Mouse (Mus musculus): ENCODE measurements around the gene Fam129a.
"Not testable (repeated sequence)": the region's sequence is repeated elsewhere in the genome, so short reads cannot be mapped to it uniquely, and the experiment has no call there.

The Fam129a gene

DNA sequence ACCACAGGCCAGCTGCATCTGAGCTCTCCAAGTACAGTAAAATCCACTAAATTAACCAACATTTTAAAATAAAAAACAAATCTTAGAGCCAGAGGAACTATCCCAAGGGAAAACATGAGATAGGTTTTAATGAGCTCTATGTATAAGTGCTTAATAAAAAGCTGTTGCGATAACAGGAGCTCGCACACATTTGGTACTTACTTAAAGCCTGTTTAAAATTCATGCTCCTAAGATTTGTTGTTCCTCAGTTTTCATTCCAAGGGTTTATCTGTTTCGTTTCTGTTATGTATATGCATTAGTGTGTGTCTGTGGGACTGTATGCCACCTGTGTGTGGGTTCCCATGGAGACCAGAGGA lies 135.4 kb downstream of the Fam129a start:
- DNase-seq, result no peak

DNA sequence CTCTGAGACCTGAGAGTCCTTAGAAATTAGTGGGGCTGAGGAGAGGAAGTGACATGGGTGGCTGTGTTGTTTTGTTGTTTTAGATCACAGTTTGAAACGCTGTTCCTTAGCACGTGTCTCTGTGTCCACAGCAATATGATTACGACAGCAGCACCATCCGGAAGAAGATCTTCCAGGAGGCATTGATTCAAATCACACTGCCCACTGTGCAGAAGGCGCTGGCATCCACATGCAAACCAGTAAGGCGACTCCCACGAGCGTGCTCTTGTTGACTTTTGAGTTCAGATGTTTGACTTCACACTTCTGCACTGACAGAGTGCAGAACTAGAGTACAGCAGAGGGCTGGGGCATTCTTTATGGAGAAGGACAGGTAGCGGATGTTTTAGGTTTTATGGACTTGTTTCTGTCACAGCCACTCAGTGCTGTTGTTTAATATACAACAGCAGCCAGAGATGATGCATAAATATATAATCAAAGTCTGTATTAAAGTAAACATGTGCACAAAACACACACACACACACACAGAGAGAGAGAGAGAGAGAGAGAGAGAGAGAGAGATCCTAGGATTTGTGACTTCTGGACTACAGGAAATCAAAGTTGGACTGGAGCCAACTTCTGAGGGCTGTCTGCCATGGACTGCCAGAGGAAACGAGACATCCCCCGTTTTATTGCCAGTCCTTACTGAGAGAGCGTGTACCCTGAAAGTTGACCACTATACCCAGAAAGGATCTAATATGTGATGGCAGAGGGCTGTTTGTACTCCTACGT lies 138.2 kb downstream of the Fam129a start:
- no peak for DNase-seq

DNA sequence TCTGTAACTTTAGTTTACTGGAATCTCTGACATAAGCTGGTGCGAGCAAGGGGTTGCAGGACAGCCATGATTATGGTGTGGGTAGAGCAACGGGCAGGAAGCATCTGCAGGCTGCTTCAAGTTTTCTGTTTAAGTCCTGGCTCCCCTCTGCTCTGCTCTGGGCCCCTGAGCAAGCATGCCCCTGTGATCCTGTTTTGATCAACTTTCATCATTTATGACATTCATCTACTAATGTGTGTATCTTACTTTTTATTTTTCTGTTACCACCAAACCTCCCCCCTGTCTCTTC lies 138.7 kb downstream of the Fam129a start:
- no peak for DNase-seq

DNA sequence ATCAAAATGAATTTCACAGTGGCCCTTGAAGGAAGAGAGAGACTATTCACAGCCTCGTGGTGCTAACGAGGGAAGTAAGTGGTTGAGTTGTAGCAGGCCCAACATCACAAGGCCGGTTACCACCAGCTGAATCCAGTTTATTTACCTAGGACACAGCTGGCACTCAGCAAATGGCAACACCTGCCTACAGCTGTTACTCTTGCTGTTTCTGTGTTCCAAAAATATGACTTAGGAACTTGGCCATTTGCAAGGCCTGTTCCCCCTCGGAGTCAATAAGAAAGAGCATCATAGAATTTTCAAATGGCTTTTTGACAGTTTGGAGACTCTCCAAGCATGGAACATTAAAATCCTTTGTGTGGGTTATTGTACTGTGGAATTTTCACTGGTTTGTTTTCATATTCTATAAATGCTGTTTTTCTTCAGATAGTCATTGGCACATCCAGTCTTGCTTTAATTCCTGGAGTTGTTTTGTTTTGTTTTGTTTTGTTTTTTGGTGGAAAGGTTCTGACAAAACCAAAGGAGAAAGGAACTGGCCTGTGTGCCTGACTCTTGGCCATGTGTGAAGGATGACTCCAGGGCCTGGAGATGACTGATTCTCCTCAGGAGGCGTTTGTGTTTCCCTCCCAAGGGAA lies 139.6 kb downstream of the Fam129a start:
- DNase-seq, result no peak

DNA sequence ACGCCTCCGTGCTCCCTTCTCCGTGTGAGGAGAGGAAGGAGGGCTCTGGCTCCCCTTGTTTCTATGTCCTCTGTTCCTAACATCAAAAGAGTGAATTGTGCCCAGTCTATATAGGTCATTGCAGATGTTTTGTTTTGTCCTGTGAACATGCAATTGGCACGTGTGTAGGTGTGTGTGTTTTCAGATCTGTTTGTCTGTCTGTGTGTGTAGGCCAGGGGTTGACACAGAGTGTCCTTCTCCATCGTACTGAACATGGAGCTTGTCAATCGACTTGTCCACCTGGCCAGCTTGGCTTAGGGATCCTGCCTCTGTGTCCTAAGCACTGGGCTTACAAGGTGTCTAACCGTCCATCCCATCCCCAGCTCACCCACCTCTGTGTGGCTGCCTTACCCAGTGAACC lies 140.1 kb downstream of the Fam129a start:
- no peak for DNase-seq

DNA sequence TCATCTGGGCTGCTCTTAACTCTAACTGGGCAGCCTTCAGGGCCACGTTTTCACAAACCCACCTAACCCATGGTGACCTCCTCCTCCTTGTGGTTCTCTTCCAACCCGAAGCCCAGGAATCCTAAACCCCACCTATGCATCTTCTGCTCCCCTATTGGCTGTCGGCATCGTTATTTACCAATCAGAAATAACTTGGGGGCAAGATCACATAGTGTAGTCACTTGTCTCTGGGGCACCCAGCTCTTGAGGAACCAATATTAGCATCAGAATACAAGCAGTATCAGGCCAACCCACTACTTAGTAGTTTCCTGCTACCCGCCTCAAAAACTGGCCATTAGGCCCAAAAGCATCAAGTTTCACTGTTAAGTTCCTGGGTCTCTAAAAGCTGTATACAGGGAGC lies 141.7 kb downstream of the Fam129a start:
- DNase-seq, result no peak

DNA sequence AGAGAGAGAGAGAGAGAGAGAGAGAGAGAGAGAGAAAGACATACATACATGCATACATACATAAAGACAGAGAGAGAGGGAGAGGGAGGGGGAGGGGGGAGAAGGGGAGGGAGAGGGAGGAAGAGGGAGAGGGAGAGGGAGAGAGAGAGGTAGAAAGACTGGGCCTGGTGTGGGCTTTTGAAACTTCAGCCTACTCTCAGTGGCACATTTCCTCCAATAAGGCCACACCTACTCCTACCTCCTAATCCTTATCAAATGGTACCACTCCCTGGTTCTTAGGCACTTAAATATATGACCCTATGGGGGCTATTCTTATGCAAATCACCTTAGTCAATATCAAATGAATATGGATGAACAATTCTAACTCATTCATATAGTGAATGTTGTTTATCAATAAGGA lies 142.6 kb downstream of the Fam129a start:
- DNase-seq, result no peak

DNA sequence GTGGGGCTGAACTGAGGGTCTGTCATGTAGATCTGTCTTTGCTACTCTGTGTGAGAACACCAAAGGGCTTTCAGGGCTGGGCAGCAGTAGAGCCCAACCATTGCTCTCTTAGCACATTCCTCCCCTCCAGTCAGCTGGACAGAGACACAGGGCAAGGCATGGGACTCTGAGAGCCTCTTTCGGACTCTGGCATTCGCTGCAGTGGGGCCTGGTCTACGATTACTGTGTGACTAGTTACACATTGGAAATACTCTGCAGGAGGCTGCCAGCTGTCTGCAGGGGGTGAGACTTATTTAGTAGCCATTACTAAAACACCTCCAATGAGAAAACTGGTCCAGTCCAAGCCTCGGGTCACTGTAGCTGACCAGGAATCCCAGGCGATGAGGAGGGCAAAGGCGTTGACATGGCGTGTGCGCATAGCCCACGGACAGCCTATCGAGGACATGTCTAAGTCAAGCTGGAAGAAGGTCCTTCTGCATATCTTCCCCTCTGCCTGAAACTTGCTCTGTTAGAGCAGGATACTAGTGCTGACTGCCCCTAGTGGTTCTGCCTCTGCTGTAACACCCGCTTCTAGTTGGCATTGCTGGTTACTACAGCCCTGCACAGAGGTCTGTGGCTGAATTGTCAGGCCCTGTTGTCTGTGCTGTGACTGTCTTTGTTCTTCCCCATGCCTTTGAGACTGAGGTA lies 145.2 kb downstream of the Fam129a start:
- DNase-seq, result no peak

DNA sequence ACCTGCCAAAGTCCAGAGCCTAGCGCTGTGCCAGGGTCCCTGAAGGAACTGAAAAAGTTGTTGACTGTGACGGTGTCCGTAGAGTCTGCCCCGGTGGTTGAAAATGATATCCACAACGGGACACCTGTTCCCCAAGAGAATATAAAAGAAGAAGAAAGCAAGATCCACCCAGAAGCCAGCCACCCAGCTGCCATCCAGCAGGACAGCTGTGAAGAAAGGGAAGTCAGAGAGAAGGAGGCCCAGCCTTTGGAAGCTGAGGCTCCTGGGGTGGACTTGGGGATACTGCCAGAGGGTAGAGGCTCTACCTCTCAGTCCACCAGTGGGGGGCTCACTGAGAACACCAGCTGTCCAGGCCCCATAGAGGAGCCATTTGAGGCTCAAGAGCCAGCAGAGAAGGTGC lies 146.6 kb downstream of the Fam129a start:
- DNase-seq, result no peak

DNA sequence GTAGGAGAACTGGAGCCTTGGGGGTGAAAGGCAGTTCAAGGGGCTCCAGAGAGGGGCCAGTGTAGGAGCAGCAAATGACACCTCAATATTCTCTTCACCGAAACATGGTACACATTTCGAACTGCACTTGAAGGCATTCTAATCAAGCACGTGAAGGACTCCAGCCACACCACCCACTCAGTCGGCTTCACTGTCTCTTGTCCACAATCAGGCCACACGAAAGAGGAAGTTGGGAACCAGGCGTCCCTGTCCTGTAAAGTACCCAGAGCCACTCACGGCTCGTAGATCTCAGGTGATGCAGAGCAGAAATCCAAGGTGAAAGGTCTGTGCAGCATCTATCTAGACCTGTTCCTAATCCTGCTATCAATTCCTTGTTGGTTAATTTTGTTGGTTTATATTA lies 147.6 kb downstream of the Fam129a start:
- peak; percentile 42 for DNase-seq

DNA sequence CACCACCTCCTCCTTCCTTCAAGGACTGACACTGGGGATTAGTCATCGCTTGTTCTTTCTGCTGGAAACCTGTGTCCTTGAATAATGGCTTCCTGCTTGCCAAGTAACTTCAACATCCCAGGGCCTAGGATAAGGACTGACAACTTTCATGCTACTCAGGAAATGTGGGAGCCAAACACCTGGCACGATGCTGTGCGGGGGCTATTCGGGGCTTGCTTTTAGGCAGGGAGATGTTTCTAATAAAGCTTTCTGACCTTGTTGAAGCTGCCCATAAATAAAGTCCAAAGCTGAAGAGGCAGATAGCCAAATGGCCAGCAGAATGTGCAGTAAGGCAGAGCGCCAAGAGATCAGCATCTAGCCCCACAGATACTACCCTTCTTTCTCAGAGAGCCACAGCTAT lies 148.9 kb downstream of the Fam129a start:
- DNase-seq, result no peak

DNA sequence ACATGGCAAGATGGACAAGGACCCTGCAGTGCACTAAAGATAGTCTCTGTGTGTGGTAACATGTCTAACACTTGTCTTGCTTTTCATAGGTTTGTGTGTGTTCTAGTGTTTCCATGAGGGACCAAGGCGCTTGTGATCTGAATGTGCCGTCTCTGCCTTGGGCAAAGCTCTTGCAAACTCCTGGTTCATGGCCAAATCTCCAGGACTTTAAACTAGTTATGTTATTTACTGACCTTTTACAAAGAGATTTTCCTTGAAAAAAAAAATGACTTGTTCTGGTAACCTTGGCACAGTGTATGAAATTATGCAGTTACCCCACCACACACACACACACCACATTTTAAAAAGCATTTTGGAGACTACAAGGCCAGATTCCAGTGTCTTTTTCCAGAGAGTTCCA lies 149.6 kb downstream of the Fam129a start:
- no peak for DNase-seq

DNA sequence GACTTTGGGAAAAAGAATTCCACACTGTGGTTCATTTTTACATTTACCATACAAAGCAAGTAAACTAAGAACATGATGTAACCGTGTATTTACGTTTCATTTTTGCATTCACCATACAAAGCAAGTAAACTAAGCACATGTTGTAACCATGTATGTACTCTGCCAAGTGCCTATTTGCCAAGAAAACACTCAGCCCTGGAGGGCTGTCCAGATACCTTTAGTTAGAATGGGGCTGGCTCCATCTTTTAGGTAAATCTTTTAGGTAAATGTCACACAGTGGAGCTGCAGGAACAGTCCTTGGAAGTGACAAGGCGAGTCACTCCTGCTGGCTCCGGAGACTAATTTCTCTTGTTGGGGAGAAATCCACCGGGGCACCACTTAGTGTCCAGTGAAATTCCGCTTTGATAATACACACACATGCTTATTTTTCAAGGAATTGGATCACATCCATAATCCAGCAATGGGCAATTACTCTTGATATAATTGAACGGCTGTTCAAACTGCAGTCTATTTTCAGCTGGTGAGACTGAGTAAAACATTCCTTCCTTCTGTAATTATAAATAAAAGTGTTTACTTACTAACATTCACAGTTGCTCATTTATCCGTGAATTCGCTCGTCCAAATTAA lies 150.5 kb downstream of the Fam129a start:
- no peak for DNase-seq

DNA sequence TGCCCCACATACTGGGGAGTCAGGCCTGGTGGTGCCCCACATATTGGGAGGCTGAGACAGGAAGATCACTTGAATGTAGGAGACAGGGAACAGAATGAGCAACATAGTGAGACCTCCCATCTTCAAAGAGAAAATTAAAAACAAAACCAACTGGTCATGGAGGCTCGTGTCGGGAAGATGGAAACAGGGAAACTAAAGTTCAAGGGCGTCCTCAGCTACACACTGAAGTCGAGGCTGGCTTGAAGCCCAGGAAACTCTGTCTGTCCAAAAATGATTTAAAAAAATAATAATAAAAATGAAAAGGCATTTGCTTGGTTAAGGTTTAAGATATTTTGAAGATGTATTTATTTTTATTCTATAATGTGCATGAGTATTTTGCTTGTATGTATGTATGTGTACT lies 152.8 kb downstream of the Fam129a start:
- DNase-seq, result no peak

DNA sequence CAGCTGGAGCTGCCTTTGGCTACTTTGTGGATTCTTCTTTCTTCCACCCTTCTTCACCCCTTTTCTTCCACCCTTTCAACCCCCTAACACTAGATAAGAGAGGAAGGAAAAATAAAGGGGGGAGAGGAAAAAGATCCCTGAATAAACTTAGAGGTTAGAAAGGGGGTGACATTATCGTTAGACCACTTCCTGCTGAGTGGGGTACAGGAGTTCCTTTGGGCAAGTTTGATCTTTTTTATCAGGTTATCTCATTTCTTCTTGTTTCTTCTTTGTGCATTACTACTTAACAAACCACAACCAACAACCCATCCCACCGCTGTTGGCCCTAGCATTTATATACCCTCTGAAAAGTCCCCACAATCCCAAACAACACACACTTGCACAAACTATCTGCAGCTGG lies 154.6 kb downstream of the Fam129a start:
- no peak for DNase-seq

DNA sequence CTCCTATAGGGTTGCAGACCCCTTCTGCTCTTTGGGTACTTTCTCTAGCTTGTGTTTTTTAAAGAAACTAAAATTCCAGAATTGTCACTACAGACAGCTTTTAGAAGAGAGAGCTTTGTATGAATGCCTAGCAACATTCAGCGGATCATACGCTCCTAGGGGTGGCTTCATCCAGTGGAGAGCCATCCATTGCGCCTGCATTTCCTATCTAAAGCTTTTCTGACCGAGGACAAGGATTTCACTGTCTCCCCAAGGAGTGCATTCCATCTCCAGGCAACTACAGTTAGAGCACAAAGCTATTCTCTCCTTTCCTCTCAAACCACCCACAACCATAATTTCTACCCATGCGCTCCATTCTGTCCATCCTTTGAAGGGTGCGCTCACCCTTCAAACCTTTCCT lies 155.4 kb downstream of the Fam129a start:
- DNase-seq, result no peak

DNA sequence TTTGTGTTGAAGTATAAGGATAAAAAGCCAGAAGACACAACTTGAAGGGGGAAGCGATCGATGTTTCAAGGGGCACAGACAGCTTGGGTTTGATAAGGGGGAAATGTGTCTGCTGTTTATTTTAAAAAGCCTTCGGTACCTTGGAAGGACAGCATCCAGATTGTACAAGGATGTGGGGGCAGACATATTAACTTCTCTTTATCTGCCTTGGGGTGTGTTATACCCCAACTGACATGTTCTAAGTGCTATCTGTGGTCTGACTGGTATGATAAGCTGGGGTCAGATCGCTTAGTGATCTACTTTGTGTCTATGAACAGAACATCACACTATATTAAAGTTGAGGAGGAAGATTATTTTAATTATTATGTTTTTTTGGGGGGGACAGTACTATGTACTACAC lies 157.2 kb downstream of the Fam129a start:
- no peak for DNase-seq

DNA sequence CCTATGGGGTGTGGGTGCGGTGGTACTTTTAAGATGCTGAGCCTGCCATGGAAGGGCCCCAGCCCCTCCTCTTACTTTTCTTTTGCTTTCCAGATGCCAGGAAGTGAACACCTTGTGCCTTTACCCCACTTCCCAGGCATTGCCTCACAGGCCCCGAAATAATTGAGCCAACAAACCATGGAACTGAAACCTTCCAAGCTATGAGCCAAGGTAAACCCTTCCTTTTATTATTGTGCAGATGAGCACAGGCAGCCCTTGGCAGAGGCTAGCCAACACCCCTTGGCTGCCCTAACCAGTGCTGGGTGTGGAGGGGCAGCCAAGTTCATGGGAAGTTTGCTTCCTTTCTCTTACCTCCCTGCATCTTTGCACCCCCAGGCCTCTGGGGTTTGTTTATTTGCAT lies 166.2 kb downstream of the Fam129a start:
- DNase-seq, result no peak

DNA sequence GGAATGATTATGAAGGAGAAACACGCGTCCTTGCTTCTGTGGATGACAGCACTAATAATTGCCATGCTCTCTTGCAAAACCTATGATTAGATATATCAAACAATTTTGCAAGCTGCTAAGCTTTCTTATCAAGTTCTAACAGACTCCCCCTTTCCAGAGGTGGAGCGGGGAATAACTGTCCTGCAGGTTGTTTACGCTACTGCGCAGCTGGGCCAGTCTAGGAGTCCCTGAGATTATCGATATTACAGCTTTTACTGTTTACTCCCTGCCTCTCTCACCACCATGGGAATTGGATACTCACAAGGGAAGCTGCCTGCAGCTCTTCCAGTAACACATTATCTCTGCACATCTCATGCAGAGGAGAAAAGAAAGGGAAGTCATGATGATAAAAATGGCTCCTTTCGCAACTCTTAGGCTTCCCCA lies 170.2 kb downstream of the Fam129a start:
- DNase-seq, result no peak

DNA sequence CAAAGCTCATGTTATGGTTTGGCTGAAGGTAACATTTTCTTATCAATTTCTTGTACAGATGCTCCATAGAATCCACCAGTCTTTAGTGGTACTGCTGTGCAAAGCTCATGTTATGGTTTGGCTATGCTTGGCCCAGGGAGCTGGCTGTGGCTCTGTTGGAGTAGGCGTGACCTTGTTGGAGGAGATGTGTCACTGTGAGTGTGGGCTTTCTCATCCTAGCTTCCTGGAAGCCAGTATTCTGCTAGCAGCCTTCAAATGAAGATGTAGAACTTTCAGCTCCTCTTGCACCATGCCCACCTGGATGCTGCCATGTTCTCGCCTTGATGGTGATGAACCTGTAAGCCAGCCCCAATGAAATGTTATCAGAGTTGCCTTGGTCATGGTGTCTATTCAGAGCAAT lies 178.9 kb downstream of the Fam129a start:
- DNase-seq, result not testable (repeated sequence)

DNA sequence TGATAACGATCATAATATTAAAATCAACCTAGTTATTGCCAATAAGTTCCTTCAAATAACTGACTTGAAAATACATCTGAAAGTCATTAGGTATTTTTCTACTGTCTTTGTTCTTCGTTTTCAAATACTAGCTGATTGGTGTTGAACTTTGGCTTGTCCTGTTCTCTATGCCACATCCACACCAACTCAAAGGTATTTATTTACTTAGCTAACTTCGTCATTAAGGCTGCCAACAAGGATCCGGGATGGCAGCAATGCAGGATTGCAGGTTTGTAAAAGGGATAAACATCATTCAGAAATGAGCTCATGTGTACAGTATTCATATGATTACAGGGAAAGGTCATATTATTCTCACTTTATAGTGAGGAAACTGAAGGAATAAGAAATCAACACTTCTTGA lies 182.0 kb downstream of the Fam129a start:
- no peak for DNase-seq

DNA sequence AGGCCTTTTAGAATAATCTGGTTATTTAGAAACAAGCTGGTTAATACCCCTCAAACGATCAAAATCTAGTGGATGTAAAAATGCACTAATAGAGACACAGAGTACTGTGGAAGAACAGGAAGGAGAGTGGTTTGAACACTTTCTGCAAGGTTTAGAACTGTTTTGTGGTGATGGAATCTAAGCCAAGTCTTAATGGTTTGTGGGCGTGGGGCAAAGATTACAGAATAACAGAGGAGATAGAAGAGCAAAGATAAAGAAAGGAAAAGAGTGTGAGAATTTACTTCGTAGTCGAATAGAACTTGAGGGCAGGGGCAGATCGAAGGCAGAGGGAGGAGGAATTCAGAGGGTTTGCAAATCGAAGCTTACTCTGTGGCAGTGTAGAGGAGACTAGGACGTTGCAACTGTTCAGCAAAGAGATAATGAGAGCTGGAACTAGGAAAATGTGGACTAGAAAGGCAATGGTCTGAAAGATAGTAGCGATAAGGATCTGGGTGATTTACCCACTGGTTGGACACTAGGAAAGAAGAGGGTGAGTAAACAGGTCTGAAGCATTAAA lies 182.5 kb downstream of the Fam129a start:
- DNase-seq, result no peak

DNA sequence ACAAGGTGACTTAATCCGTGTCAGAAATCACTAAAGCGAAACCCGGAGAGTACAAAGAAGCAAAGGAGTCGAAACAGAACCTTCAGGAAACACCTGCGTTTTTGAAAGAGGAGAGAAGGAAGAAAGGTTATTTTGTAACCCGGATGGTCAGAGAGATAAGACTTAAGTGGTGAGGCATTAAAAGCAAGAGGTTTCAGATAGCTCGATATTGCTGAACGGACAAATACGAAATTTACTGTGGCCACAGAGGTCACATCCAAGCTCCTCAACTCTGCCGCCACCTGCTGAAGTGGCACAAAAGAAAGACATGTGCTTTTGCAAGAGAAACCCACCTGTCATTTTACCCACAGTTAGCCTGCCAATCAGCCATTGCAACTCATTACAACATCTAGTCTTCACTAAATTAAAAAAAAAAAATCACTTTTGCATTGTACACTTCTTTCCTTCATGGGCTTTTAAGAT lies 183.1 kb downstream of the Fam129a start:
- peak; percentile 16 for DNase-seq
